In genomic region chr12:84653912-84654311, GRCm38 (mm10) we compare ENCODE assay signal across 9 mouse cellular contexts. TPM values are rescaled to one million over a fixed set of nuclear protein-coding genes. Genes with fewer than 3 reads are reported as not detected.
A peak's percentile ranks its signal among the peaks of the same experiment; 100 is the strongest.
DNase-seq lines count a peak whose midpoint lies in the region; ATAC-seq and TF ChIP-seq lines count a peak whose summit lies in the region.
"Had no signal": no experiment of that assay in that cellular context is flagged by ENCODE, and none has a peak within 500 bp of the region (broad histone marks: within the 10 kb centered on the region; RNA-seq: fewer than 3 reads in every experiment).

No protein-coding gene starts in this region.

- TF ChIP-seq CTCF in heart, postnatal 0 days (IDR thresholded peaks at IDR 0.05; ENCODE audit: low read depth): peak; percentile 96
- TF ChIP-seq CTCF in stomach, postnatal 0 days (IDR thresholded peaks at IDR 0.05; ENCODE audit: low read depth): peak; percentile 98

- no peak overlapping the region for H3K9ac ChIP-seq in intestine, embryonic 14.5 days (ENCODE audit: low read length)
- H3K9ac ChIP-seq in intestine, embryonic 15.5 days: no peak overlapping the region
- H3K9ac ChIP-seq in heart, postnatal 0 days (replicated peaks; ENCODE audit: low read depth, low read length): no peak overlapping the region
- H3K9ac ChIP-seq in midbrain, embryonic 14.5 days (replicated peaks; ENCODE audit: low read length): no peak overlapping the region
- H3K9ac ChIP-seq in stomach, postnatal 0 days (ENCODE audit: low read length): no peak overlapping the region
- H3K9ac ChIP-seq: embryonic facial prominence, embryonic 12.5 days had no signal

- peak; percentile 85 for DNase-seq in intestine, embryonic 14.5 days (ENCODE audit: low spot score)
- peak; percentile 67 for DNase-seq in ZHBTc4 (ENCODE audit: low read depth, low spot score)
- DNase-seq in cerebellum, postnatal 25 days: peak; percentile 81 to 86
- DNase-seq in heart, postnatal 0 days (ENCODE audit: low spot score): peak; percentile 9
- DNase-seq in layer of hippocampus, postnatal 36 days: peak; percentile 44 to 67
- DNase-seq in midbrain, embryonic 14.5 days: peak; percentile 87
- DNase-seq in stomach, postnatal 0 days (ENCODE audit: low spot score): peak; percentile 54

- no peaks in the 10 kb centered on the region for H3K9me3 ChIP-seq in intestine, embryonic 14.5 days (ENCODE audit: control insufficient read depth, low read length)
- H3K9me3 ChIP-seq in intestine, embryonic 15.5 days: no peaks in the 10 kb centered on the region
- H3K9me3 ChIP-seq in heart, postnatal 0 days (replicated peaks; ENCODE audit: control insufficient read depth, low read length): no peaks in the 10 kb centered on the region
- no peaks in the 10 kb centered on the region for H3K9me3 ChIP-seq in midbrain, embryonic 14.5 days (ENCODE audit: control insufficient read depth, low read length)
- H3K9me3 ChIP-seq in stomach, postnatal 0 days (ENCODE audit: control insufficient read depth, low read length): no peaks in the 10 kb centered on the region
- H3K9me3 ChIP-seq: embryonic facial prominence, embryonic 12.5 days had no signal

- no peak for TF ChIP-seq EP300 in heart, postnatal 0 days (IDR thresholded peaks at IDR 0.05; ENCODE audit: low read depth)
- TF ChIP-seq EP300 in stomach, postnatal 0 days (optimal IDR thresholded peaks at IDR 0.05): no peak

- H3K4me2 ChIP-seq in intestine, embryonic 14.5 days (ENCODE audit: low read length): no peak overlapping the region
- no peak overlapping the region for H3K4me2 ChIP-seq in intestine, embryonic 15.5 days (replicated peaks)
- no peak overlapping the region for H3K4me2 ChIP-seq in heart, postnatal 0 days (ENCODE audit: low read depth, low read length)
- no peak overlapping the region for H3K4me2 ChIP-seq in midbrain, embryonic 14.5 days (ENCODE audit: low read length)
- H3K4me2 ChIP-seq in stomach, postnatal 0 days (replicated peaks; ENCODE audit: low read depth): no peak overlapping the region
- H3K4me2 ChIP-seq: embryonic facial prominence, embryonic 12.5 days had no signal

- no peaks in the 10 kb centered on the region; the same call in 1 of the 2 replicates for H3K27me3 ChIP-seq in intestine, embryonic 14.5 days (replicated peaks; ENCODE audit: control insufficient read depth, insufficient read depth, low read length)
- H3K27me3 ChIP-seq in intestine, embryonic 15.5 days (replicated peaks): no peaks in the 10 kb centered on the region
- peaks cover 17% of the 10 kb centered on the region; the same call in 1 of the 2 replicates for H3K27me3 ChIP-seq in heart, postnatal 0 days (ENCODE audit: control insufficient read depth, insufficient read depth, low read length)
- no peaks in the 10 kb centered on the region for H3K27me3 ChIP-seq in midbrain, embryonic 14.5 days (ENCODE audit: control insufficient read depth, insufficient read depth, low read length)
- H3K27me3 ChIP-seq in stomach, postnatal 0 days (ENCODE audit: control insufficient read depth, insufficient read depth, low read length): no peaks in the 10 kb centered on the region

- no peak for ATAC-seq in intestine, embryonic 14.5 days (replicated peaks; ENCODE audit: low FRiP score, low TSS enrichment, low read depth)
- ATAC-seq in intestine, embryonic 15.5 days: no peak
- no peak for ATAC-seq in heart, postnatal 0 days (ENCODE audit: insufficient read depth, low read depth)
- no peak for ATAC-seq in midbrain, embryonic 14.5 days (ENCODE audit: low FRiP score, low TSS enrichment)
- no peak for ATAC-seq in stomach, postnatal 0 days (ENCODE audit: low FRiP score, low TSS enrichment)

- H3K4me1 ChIP-seq in intestine, embryonic 14.5 days (replicated peaks; ENCODE audit: control insufficient read depth, insufficient read depth, low read length): no peaks in the 10 kb centered on the region
- no peaks in the 10 kb centered on the region for H3K4me1 ChIP-seq in intestine, embryonic 15.5 days (replicated peaks)
- no peaks in the 10 kb centered on the region for H3K4me1 ChIP-seq in heart, postnatal 0 days (ENCODE audit: control insufficient read depth, insufficient read depth)
- no peaks in the 10 kb centered on the region for H3K4me1 ChIP-seq in midbrain, embryonic 14.5 days (ENCODE audit: control insufficient read depth, insufficient read depth, low read length)
- H3K4me1 ChIP-seq in stomach, postnatal 0 days (replicated peaks; ENCODE audit: control insufficient read depth, insufficient read depth): no peaks in the 10 kb centered on the region
- H3K4me1 ChIP-seq: embryonic facial prominence, embryonic 12.5 days had no signal

- 23% methylated on average over 3 of the region's 3 CpGs for WGBS in intestine, embryonic 14.5 days
- WGBS in intestine, embryonic 15.5 days: 13% methylated on average over 3 of the region's 3 CpGs
- WGBS in heart, postnatal 0 days: 8% methylated on average over 3 of the region's 3 CpGs
- 9% methylated on average over 3 of the region's 3 CpGs for WGBS in midbrain, embryonic 14.5 days
- WGBS in stomach, postnatal 0 days: 22% methylated on average over 3 of the region's 3 CpGs

- H3K4me3 ChIP-seq in intestine, embryonic 14.5 days (ENCODE audit: low read depth, low read length): no peak overlapping the region
- H3K4me3 ChIP-seq in intestine, embryonic 15.5 days (replicated peaks): no peak overlapping the region
- no peak overlapping the region for H3K4me3 ChIP-seq in heart, postnatal 0 days (ENCODE audit: low read depth, low read length)
- H3K4me3 ChIP-seq in midbrain, embryonic 14.5 days (replicated peaks; ENCODE audit: low read depth, low read length): no peak overlapping the region
- no peak overlapping the region for H3K4me3 ChIP-seq in stomach, postnatal 0 days (ENCODE audit: low read depth, low read length)
- H3K4me3 ChIP-seq: embryonic facial prominence, embryonic 12.5 days had no signal

- H3K36me3 ChIP-seq in intestine, embryonic 14.5 days (ENCODE audit: control insufficient read depth, insufficient read depth, low read length): no peaks in the 10 kb centered on the region
- H3K36me3 ChIP-seq in intestine, embryonic 15.5 days: no peaks in the 10 kb centered on the region
- no peaks in the 10 kb centered on the region for H3K36me3 ChIP-seq in heart, postnatal 0 days (replicated peaks; ENCODE audit: control insufficient read depth, insufficient read depth, low read length)
- H3K36me3 ChIP-seq in midbrain, embryonic 14.5 days (ENCODE audit: control insufficient read depth, insufficient read depth, low read length): no peaks in the 10 kb centered on the region
- H3K36me3 ChIP-seq in stomach, postnatal 0 days (ENCODE audit: control insufficient read depth, insufficient read depth, low read length): no peaks in the 10 kb centered on the region
- H3K36me3 ChIP-seq: embryonic facial prominence, embryonic 12.5 days had no signal

- H3K27ac ChIP-seq in intestine, embryonic 14.5 days (ENCODE audit: low read depth): no peak overlapping the region
- H3K27ac ChIP-seq in intestine, embryonic 15.5 days: no peak overlapping the region
- H3K27ac ChIP-seq in heart, postnatal 0 days (ENCODE audit: low read depth): no peak overlapping the region
- H3K27ac ChIP-seq in midbrain, embryonic 14.5 days (replicated peaks; ENCODE audit: low read depth, low read length): no peak overlapping the region
- no peak overlapping the region for H3K27ac ChIP-seq in stomach, postnatal 0 days (replicated peaks)
- H3K27ac ChIP-seq: embryonic facial prominence, embryonic 12.5 days had no signal

RNA-seq across cellular contexts. Expression of gene Vrtn, which starts 13.1 kb away (rescaled TPM):
- polyA plus RNA-seq in intestine, embryonic 14.5 days (2014; fragmentation: Nextera tagmentation; extraction: Ambion mirVana): not detected in 2 replicates
- polyA plus RNA-seq in intestine, embryonic 15.5 days (2015; fragmentation: Nextera tagmentation; extraction: Ambion mirVana): not detected in 2 replicates
- total RNA-seq in heart, postnatal 0 days (2014; rRNA removed; ENCODE audit: low replicate concordance): not detected in 2 replicates
- polyA plus RNA-seq in heart, postnatal 0 days (2015; fragmentation: Nextera tagmentation; extraction: Ambion mirVana): not detected in 2 replicates
- not detected for total RNA-seq in layer of hippocampus, postnatal 36 days (2021)
- 0.32 TPM in 1 of 2 replicates, not detected in the other for polyA plus RNA-seq in midbrain, embryonic 14.5 days (2014; fragmentation: Nextera tagmentation; extraction: Ambion mirVana)
- polyA plus RNA-seq in stomach, postnatal 0 days (2015; fragmentation: Nextera tagmentation; extraction: Ambion mirVana): 0.02 TPM in 1 of 2 replicates, not detected in the other
- polyA plus RNA-seq: embryonic facial prominence, embryonic 12.5 days had no signal

RNA-seq across cellular contexts. Expression of gene Abcd4, which starts 36.7 kb away (rescaled TPM):
- 10.3 and 12.8 TPM in 2 replicates for polyA plus RNA-seq in intestine, embryonic 14.5 days (2014; fragmentation: Nextera tagmentation; extraction: Ambion mirVana)
- polyA plus RNA-seq in intestine, embryonic 15.5 days (2015; fragmentation: Nextera tagmentation; extraction: Ambion mirVana): 16.5 and 20.8 TPM in 2 replicates
- 8.2 and 8.7 TPM in 2 replicates for total RNA-seq in heart, postnatal 0 days (2014; rRNA removed; ENCODE audit: low replicate concordance)
- 7.1 and 8.5 TPM in 2 replicates for polyA plus RNA-seq in heart, postnatal 0 days (2015; fragmentation: Nextera tagmentation; extraction: Ambion mirVana)
- total RNA-seq in layer of hippocampus, postnatal 36 days (2021): 10 to 100 TPM; 12.6 to 15.2 TPM
- polyA plus RNA-seq in midbrain, embryonic 14.5 days (2014; fragmentation: Nextera tagmentation; extraction: Ambion mirVana): 8.6 and 8.7 TPM in 2 replicates
- 6.0 and 6.1 TPM in 2 replicates for polyA plus RNA-seq in stomach, postnatal 0 days (2015; fragmentation: Nextera tagmentation; extraction: Ambion mirVana)

RNA-seq across cellular contexts. Expression of gene Syndig1l, which starts 44.7 kb away (rescaled TPM):
- 0.11 and 0.20 TPM in 2 replicates for polyA plus RNA-seq in intestine, embryonic 14.5 days (2014; fragmentation: Nextera tagmentation; extraction: Ambion mirVana)
- 0.10 and 0.15 TPM in 2 replicates for polyA plus RNA-seq in intestine, embryonic 15.5 days (2015; fragmentation: Nextera tagmentation; extraction: Ambion mirVana)
- not detected in 2 replicates for total RNA-seq in heart, postnatal 0 days (2014; rRNA removed; ENCODE audit: low replicate concordance)
- polyA plus RNA-seq in heart, postnatal 0 days (2015; fragmentation: Nextera tagmentation; extraction: Ambion mirVana): not detected in 2 replicates
- total RNA-seq in layer of hippocampus, postnatal 36 days (2021): 1 to 10 TPM; 6.4 to 8.6 TPM
- 8.4 and 10.5 TPM in 2 replicates for polyA plus RNA-seq in midbrain, embryonic 14.5 days (2014; fragmentation: Nextera tagmentation; extraction: Ambion mirVana)
- 0.17 TPM in 1 of 2 replicates, not detected in the other for polyA plus RNA-seq in stomach, postnatal 0 days (2015; fragmentation: Nextera tagmentation; extraction: Ambion mirVana)

Comparison
In these comparisons a context has a peak if more than half of its experiments do, and no peak if none do; other contexts are left out.
1. DNase-seq: peak in every context shown above with its lines; median percentile 87 in midbrain, embryonic 14.5 days; 85 in intestine, embryonic 14.5 days; 84 in cerebellum, postnatal 25 days; 67 in ZHBTc4; 56 in layer of hippocampus, postnatal 36 days; 54 in stomach, postnatal 0 days; 9 in heart, postnatal 0 days.